Mouse (Mus musculus) hindbrain, embryonic 12.5 days (tissue): ENCODE data around the gene Wnk3. TPM values are rescaled to one million over a fixed set of nuclear protein-coding genes. Genes with fewer than 3 reads are reported as not detected.
A peak's percentile ranks its signal among the peaks of the same experiment; 100 is the strongest.

ENCODE experiments used
- ATAC-seq: fragments of 200-750 bp; cut with Nextera tagmentation; 2 replicates; pipeline ENCODE4 v1.8.0; 2017; ENCODE audit warnings: moderate TSS enrichment; ENCODE audit not compliant: low FRiP score
- H3K27ac ChIP-seq: fragments of 300-500 bp; sonication (generic); 2 replicates; pipeline ENCODE4 v1.5.1; 2016; ENCODE audit warnings: mild to moderate bottlenecking
- H3K27me3 ChIP-seq: fragments of 300-500 bp; sonication (generic); 2 replicates; pipeline ENCODE4 v1.6.1; 2016; ENCODE audit warnings: mild to moderate bottlenecking
- H3K36me3 ChIP-seq: fragments of 300-500 bp; sonication (generic); 2 replicates; pipeline ENCODE4 v1.6.1; 2016; ENCODE audit warnings: mild to moderate bottlenecking
- H3K4me1 ChIP-seq: fragments of 300-500 bp; sonication (generic); 2 replicates; pipeline ENCODE4 v1.6.1; 2016
- H3K4me2 ChIP-seq: fragments of 300-500 bp; sonication (generic); replicated peaks from 2 replicates; pipeline ENCODE4 v1.6.1; 2016; ENCODE audit warnings: mild to moderate bottlenecking
- H3K4me3 ChIP-seq: fragments of 300-500 bp; sonication (generic); 2 replicates; pipeline ENCODE4 v1.5.1; 2016; ENCODE audit warnings: mild to moderate bottlenecking
- H3K9ac ChIP-seq: fragments of 300-500 bp; sonication (generic); 2 replicates; pipeline ENCODE4 v1.6.1; 2016; ENCODE audit warnings: mild to moderate bottlenecking, moderate library complexity
- H3K9me3 ChIP-seq: fragments of 300-500 bp; sonication (generic); replicated peaks from 2 replicates; pipeline ENCODE4 v1.6.1; 2016; ENCODE audit warnings: mild to moderate bottlenecking
- WGBS: fragments of 180-500 bp; shearing (Covaris S2); methylation state at CpG from one replicate; pipeline ENCODE4 v1.1.7; 2016; 5-methylcytosine and 5-hydroxymethylcytosine counted together
- polyA plus RNA-seq: library from polyadenylated mRNA; unstranded; fragments of >200 nt; fragmentation: Nextera tagmentation; extraction: Ambion mirVana; gene quantifications from 2 replicates; pipeline ENCODE4 v1.2.1, GENCODE M21; 2016

Gene Wnk3
- polyA plus RNA-seq, 1 experiment from 2014 or later = 18.3 TPM

DNA sequence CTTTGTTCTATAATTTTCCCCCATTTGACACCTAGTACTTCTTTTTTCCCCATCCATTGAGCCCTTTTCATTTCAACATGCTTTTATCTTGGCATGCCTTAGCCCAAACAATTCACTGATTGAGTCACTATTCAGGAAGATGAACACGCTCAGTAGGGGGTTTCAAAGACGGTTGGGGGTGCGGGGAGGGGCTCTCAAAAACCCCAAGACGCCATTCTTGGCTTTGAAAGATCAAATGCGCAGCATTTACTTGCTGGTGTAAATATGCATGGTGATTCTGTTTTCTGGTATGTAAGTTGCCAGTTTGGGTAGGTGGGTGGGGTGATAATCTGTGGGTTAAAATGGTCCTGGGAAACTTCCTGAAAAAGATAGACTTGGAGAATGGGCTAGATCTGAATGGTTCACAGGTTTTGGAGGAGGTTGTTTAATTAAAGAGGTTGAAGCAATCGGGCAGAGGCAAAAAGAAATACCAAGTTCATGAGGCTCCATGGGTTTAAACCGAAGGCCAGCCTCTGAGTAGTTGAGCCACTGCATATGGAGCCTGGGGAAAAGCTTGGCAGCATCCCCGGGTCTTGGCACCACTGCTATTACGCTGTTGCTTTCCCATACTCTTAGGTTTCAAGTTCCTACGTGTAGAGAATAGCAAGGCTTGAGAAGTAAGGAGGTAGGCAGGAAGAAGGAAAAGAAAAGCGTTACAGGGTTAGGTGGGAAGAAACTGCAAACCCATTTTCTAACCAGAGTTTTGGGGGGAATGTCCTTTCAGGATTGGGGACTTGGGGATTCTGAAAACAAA, 147.7 kb downstream of the Wnk3 start:
- peak overlapping the region; percentile 67 for H3K4me2 ChIP-seq
- no peak overlapping the region; the same call in 1 of the 2 replicates for H3K9ac ChIP-seq
- H3K4me3 ChIP-seq = peak overlapping the region; percentile 66
- ATAC-seq = no peak
- no peaks in the 10 kb centered on the region for H3K36me3 ChIP-seq
- 32% methylated on average over 11 of the region's 11 CpGs for WGBS
- H3K27ac ChIP-seq = no peak overlapping the region
- H3K4me1 ChIP-seq = peaks cover 8% of the 10 kb centered on the region
- H3K27me3 ChIP-seq = peaks cover 11% of the 10 kb centered on the region
- H3K9me3 ChIP-seq = no peaks in the 10 kb centered on the region

DNA sequence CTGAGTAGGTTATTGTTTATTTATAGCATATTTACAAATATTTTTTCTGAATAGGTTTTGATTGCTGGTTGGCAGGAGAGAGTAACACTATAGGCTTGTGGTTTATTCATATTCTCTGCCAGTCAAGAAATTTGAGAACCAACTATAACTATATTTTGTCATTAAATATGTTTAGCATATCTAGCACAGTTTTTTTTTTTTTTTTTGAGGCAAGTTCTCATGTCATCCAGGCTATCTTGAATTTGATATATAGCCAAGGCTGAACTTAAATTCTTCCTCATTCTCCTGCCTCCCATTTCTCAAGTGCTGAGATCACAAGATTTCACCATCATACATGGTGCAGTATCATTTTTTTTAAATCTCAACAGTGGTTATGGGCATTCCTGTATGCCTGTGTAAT, 149.4 kb downstream of the Wnk3 start:
- H3K9ac ChIP-seq = no peak overlapping the region
- peaks cover 11% of the 10 kb centered on the region for H3K27me3 ChIP-seq
- ATAC-seq = no peak
- H3K27ac ChIP-seq = no peak overlapping the region
- H3K4me3 ChIP-seq = no peak overlapping the region
- H3K36me3 ChIP-seq = no peaks in the 10 kb centered on the region
- H3K4me1 ChIP-seq = peaks cover 8% of the 10 kb centered on the region
- no peaks in the 10 kb centered on the region for H3K9me3 ChIP-seq
- no peak overlapping the region for H3K4me2 ChIP-seq

DNA sequence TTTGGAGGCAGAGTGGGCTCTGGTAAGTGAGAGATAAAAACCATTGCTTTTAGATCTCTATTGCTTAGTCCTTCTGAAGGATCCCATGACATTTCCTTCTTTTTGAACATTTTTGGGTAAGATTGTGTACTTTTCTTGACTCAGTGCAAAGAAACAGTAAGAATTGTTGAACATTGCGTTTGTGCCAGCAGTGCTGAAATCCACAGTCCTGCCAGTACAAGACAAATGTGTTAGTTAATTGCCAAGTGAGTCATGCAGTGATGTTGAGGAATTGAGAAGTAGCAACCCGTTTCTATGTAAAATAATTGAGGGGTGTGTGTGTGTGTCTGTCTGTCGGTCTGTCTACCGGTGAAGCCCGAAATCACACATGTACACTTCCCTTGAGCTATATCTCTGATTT, 151.4 kb downstream of the Wnk3 start:
- Histone ChIP-seq H3K4me1 (peaks cover 8% of the 10 kb centered on the region), H3K4me2 (no peak overlapping the region), H3K9ac (no peak overlapping the region), H3K27me3 (peaks cover 7% of the 10 kb centered on the region), H3K27ac (no peak overlapping the region), H3K4me3 (no peak overlapping the region), H3K36me3 (no peaks in the 10 kb centered on the region), H3K9me3 (no peaks in the 10 kb centered on the region)
- WGBS = 91% methylated on average over 5 of the region's 5 CpGs
- no peak for ATAC-seq

Other genes starting within 250 kb of the Wnk3 start
- gene Gnl3l, start 180.8 kb upstream of the Wnk3 start, polyA plus RNA-seq = 56.7 and 62.5 TPM in 2 replicates
- gene Fgd1, start 151.9 kb upstream of the Wnk3 start, polyA plus RNA-seq = 14.5 and 16.0 TPM in 2 replicates
- 35.2 and 41.0 TPM in 2 replicates for gene Tsr2, start 101.5 kb upstream of the Wnk3 start, polyA plus RNA-seq
- gene Fam120c, start 146.1 kb downstream of the Wnk3 start, polyA plus RNA-seq = 4.1 and 4.7 TPM in 2 replicates